Mouse (Mus musculus) CD4-positive helper T cell, adult 2 months (primary cell): Measurements from ENCODE around the gene Dhrs11.

ENCODE experiments used
- DNase-seq: peaks from one replicate; pipeline ENCODE4 v3.0.0-alpha.2; 2012; ENCODE audit warnings: low read depth, missing footprints, low spot score

Dhrs11 gene

GRCm38 (mm10) chr11:84823484-84823897 lies 5.3 kb downstream of the Dhrs11 start:
- DNase-seq: no peak

GRCm38 (mm10) chr11:84822487-84822886 lies 6.3 kb downstream of the Dhrs11 start:
- DNase-seq: no peak

- no peak for DNase-seq
These were observed 7.5 kb downstream of the Dhrs11 start for GRCm38 (mm10) chr11:84821131-84821770.

- peak; percentile 96 for DNase-seq
These were observed 9.7 kb downstream of the Dhrs11 start, which contains the start of gene Mrm1 for GRCm38 (mm10) chr11:84818961-84819692. Mrm1 (minus strand) TSS chr11:84819515.

- DNase-seq: peak; percentile 91
These were observed 10.5 kb downstream of the Dhrs11 start for GRCm38 (mm10) chr11:84818085-84818960.

- peak; percentile 35 for DNase-seq
These were observed 11.4 kb downstream of the Dhrs11 start for GRCm38 (mm10) chr11:84817362-84817761.

- peak; percentile 75 for DNase-seq
These were observed 14.9 kb downstream of the Dhrs11 start for GRCm38 (mm10) chr11:84813724-84814510.

GRCm38 (mm10) chr11:84804373-84804772 lies 24.4 kb downstream of the Dhrs11 start:
- no peak for DNase-seq

GRCm38 (mm10) chr11:84797627-84798353 lies 31.0 kb downstream of the Dhrs11 start:
- DNase-seq: peak; percentile 68

GRCm38 (mm10) chr11:84797026-84797425 lies 31.8 kb downstream of the Dhrs11 start:
- DNase-seq: no peak

GRCm38 (mm10) chr11:84794496-84795113 lies 34.2 kb downstream of the Dhrs11 start:
- peak; percentile 24 for DNase-seq

- no peak for DNase-seq
These were observed 35.2 kb downstream of the Dhrs11 start for GRCm38 (mm10) chr11:84793545-84793944.

GRCm38 (mm10) chr11:84790383-84790782 lies 38.4 kb downstream of the Dhrs11 start:
- DNase-seq: no peak

- no peak for DNase-seq
These were observed 48.5 kb downstream of the Dhrs11 start for GRCm38 (mm10) chr11:84780143-84780870.

- DNase-seq: no peak
These were observed 53.2 kb downstream of the Dhrs11 start for GRCm38 (mm10) chr11:84775560-84775959.

GRCm38 (mm10) chr11:84774870-84775514 lies 53.8 kb downstream of the Dhrs11 start:
- no peak for DNase-seq
